Mouse (Mus musculus) G1E (cell line): ENCODE measurements around the gene Igsf3.

Experiments used
- CTCF ChIP-seq: IDR thresholded peaks from 2 replicates; pipeline ENCODE4 v1.5.1; 2012; ENCODE audit warnings: low read depth, low read length, inconsistent platforms, mixed read lengths
- GATA1 ChIP-seq: IDR thresholded peaks from 2 replicates; pipeline ENCODE4 v1.6.1; 2012; ENCODE audit warnings: borderline replicate concordance, low read length, inconsistent platforms, mixed read lengths
- POLR2AphosphoS5 ChIP-seq: IDR thresholded peaks from 2 replicates; pipeline ENCODE4 v1.6.1; 2012; ENCODE audit warnings: low read depth, low read length, inconsistent platforms; ENCODE audit not compliant: insufficient replicate concordance
- TAL1 ChIP-seq: conservative IDR thresholded peaks from 2 replicates; pipeline ENCODE4 v1.6.1; 2012; ENCODE audit warnings: low read depth, low read length, inconsistent platforms, mixed read lengths

GRCm38 (mm10) chr3:101487436-101487835 is 110.6 kb downstream of the Igsf3 start:
- TF ChIP-seq TAL1 (no peak), GATA1 (no peak), CTCF (no peak), POLR2AphosphoS5 (no peak)
